In genomic region chr14:23911108-23911629, GRCm38 (mm10) we compare ENCODE assay signal across 14 mouse cellular contexts.
DNase-seq lines count a peak whose midpoint lies in the region; ATAC-seq lines count a peak whose summit lies in the region.
"Had no signal": no experiment of that assay in that cellular context is flagged by ENCODE, and none has a peak within 500 bp of the region (broad histone marks: within the 10 kb centered on the region; RNA-seq: fewer than 3 reads in every experiment).

No protein-coding gene starts in this region.

- intact Hi-C loops in left cerebral cortex, postnatal 36 days (cut with DNase I), result no loop called here

- peak; percentile 59 to 61 for DNase-seq in frontal cortex, postnatal 36 days (ENCODE audit: low spot score in 2 of 2)
- DNase-seq in frontal cortex, postnatal 14 days (ENCODE audit: low spot score in 2 of 2), result no peak
- DNase-seq in ovary, adult 18-20 months (ENCODE audit: low spot score), result peak; percentile 11
- DNase-seq in ovary, postnatal 10 days (ENCODE audit: low spot score), result no peak
- DNase-seq in adrenal gland, postnatal 14 days, result peak; percentile 73
- DNase-seq in left cerebral cortex, postnatal 36 days (ENCODE audit: low spot score in 2 of 2), result peak; percentile 50 to 54
- DNase-seq in lung, postnatal 14 days, result no peak
- DNase-seq: cerebellum, postnatal 25 days; forebrain, postnatal 0 days; heart, postnatal 4 days; liver; midbrain, embryonic 14.5 days; thymus, postnatal 14 days had no signal

- ATAC-seq in inflammation-experienced regulatory T-cells, adult 6 months, result no peak
- ATAC-seq: forebrain, postnatal 0 days had no signal

Comparison
In these comparisons a context has a peak if more than half of its experiments do, and no peak if none do; other contexts are left out.
1. DNase-seq: peak in frontal cortex, postnatal 36 days (2 of 2), ovary, adult 18-20 months (single experiment), adrenal gland, postnatal 14 days (single experiment) and left cerebral cortex, postnatal 36 days (2 of 2); none in frontal cortex, postnatal 14 days (0 of 2), ovary, postnatal 10 days (single experiment) and lung, postnatal 14 days (single experiment).